Mouse (Mus musculus): ENCODE data around the gene Igf1r. TPM values are rescaled to one million over a fixed set of nuclear protein-coding genes. Genes with fewer than 3 reads are reported as not detected.

The Igf1r gene
- polyA plus RNA-seq, 1 experiment = 2.7 TPM

DNA sequence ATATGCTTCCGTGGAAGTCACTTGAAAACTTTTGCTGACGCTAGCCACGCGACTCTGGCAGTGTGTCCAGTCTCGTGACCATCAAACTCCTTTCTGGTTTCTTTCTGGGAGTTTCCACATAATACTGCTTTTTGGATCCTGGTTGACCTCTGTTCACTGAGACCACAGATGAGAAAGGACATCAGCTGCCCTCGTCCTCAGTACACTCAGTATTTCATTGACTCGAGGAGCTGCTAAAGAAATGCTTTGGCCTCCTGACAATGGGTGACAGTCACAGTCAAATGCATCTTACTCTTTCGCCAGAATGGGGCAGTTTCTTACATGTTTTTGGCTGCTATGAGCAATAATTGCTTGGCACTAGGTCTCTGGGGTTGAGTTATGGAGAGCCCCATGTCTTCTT is 293.6 kb downstream of the Igf1r start:
- WGBS = 90% methylated on average over 8 of the region's 8 CpGs
- no peak for DNase-seq (ENCODE audit: low read depth in 1 of 2, low spot score in 2 of 2)
- H3K4me1 ChIP-seq (ENCODE audit: control insufficient read depth, insufficient read depth, insufficient read length) = no peaks in the 10 kb centered on the region; the same call in 1 of the 2 replicates
- no peak overlapping the region for H3K4me3 ChIP-seq (ENCODE audit: extremely low read depth, insufficient read depth, insufficient read length)
- H3K36me3 ChIP-seq (ENCODE audit: control insufficient read depth, insufficient read depth, low read length) = no peaks in the 10 kb centered on the region
- no peak overlapping the region for H3K27ac ChIP-seq (ENCODE audit: insufficient read depth, low read length)
- no peaks in the 10 kb centered on the region for H3K27me3 ChIP-seq (ENCODE audit: control insufficient read depth, insufficient read depth, low read length)
- no peak for TF ChIP-seq POLR2A (IDR thresholded peaks at IDR 0.05; ENCODE audit: low read depth, low read length)
- TF ChIP-seq CTCF (IDR thresholded peaks at IDR 0.05; ENCODE audit: extremely low read depth, insufficient read depth, insufficient read length, insufficient replicate concordance) = no peak

DNA sequence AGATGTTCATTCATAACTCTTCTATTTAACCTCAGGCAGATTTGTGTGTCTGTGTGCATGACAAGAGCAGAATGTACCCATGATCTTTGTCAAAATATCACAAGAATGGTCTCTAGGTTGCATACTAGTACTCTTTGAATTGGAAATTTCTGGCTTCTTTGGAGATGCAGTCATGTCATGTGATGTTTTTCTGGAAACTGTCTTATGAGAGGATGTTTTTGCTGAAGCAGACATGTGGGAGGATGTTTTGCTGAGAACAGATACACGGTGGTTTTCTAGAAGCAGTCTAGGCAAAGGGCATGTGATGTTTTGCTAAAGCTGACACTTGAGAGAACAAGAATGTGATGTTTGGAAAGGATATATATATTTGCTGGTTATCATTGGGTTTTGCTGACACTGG is 297.8 kb downstream of the Igf1r start:
- H3K36me3 ChIP-seq (ENCODE audit: control insufficient read depth, insufficient read depth, low read length) = no peaks in the 10 kb centered on the region

DNA sequence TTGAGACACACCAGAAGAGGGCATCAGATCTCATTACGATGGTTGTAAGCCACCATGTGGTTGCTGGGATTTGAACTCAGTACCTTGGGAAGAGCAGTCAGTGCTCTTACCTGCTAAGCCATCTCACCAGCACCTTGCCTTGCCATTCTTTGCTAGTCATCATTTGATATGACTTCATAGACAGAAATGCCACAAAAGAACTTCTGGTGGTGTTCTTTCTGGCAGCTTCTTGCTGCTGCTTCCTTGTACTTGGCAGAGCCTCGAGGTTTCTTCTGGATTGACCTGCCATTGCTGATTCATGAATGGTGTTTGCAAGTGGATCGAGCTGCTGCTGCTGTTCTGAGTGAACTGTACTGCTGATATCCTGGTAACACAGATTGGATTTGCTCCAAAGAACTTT is 298.3 kb downstream of the Igf1r start:
- Histone ChIP-seq H3K36me3 (ENCODE audit: control insufficient read depth, insufficient read depth, low read length) (no peaks in the 10 kb centered on the region), H3K4me1 (ENCODE audit: control insufficient read depth, insufficient read depth, insufficient read length) (no peaks in the 10 kb centered on the region; the same call in 1 of the 2 replicates), H3K27me3 (ENCODE audit: control insufficient read depth, insufficient read depth, low read length) (no peaks in the 10 kb centered on the region), H3K4me3 (ENCODE audit: extremely low read depth, insufficient read depth, insufficient read length) (no peak overlapping the region), H3K27ac (ENCODE audit: insufficient read depth, low read length) (peak overlapping the region; percentile 36)
- TF ChIP-seq CTCF (IDR thresholded peaks at IDR 0.05; ENCODE audit: extremely low read depth, insufficient read depth, insufficient read length, insufficient replicate concordance) (no peak), POLR2A (IDR thresholded peaks at IDR 0.05; ENCODE audit: low read depth, low read length) (no peak)
- WGBS = 76% methylated on average over 3 of the region's 3 CpGs
- DNase-seq (ENCODE audit: low read depth in 1 of 2, low spot score in 2 of 2) = no peak

More for the DNA sequence above, 297.8 kb downstream of the Igf1r start:
- Histone ChIP-seq H3K27ac (ENCODE audit: insufficient read depth, low read length) (peak overlapping the region; percentile 76; the same call in 1 of the 2 replicates), H3K4me1 (ENCODE audit: control insufficient read depth, insufficient read depth, insufficient read length) (no peaks in the 10 kb centered on the region; the same call in 1 of the 2 replicates), H3K4me3 (ENCODE audit: extremely low read depth, insufficient read depth, insufficient read length) (no peak overlapping the region), H3K27me3 (ENCODE audit: control insufficient read depth, insufficient read depth, low read length) (no peaks in the 10 kb centered on the region)
- TF ChIP-seq POLR2A (IDR thresholded peaks at IDR 0.05; ENCODE audit: low read depth, low read length) = no peak
- TF ChIP-seq CTCF (IDR thresholded peaks at IDR 0.05; ENCODE audit: extremely low read depth, insufficient read depth, insufficient read length, insufficient replicate concordance) = no peak
- 34% methylated on average over 1 of the region's 1 CpGs for WGBS
- DNase-seq (ENCODE audit: low read depth in 1 of 2, low spot score in 2 of 2) = peak in 1 of 2 experiments; percentile 60

DNA sequence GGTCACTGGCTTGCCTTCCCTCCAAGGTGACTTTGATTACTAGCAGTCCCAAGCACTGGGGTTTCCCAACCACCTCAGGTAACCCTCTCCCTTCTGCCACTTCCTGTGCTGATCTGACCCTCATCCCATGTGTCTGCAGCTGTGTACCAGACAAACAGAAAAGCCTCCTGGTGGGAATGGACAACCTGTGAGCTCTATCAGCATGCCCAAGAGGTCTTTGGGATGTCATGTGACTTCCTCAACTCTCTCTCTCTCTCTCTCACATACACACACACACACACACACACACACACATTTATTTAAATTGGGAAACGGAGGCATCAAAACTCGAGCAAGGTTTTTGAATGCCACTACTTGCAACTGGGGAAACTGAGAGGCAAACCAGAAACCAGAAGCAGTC is 305.1 kb downstream of the Igf1r start:
- H3K36me3 ChIP-seq (ENCODE audit: control insufficient read depth, insufficient read depth, low read length) = no peaks in the 10 kb centered on the region
- TF ChIP-seq POLR2A (IDR thresholded peaks at IDR 0.05; ENCODE audit: low read depth, low read length) (no peak), CTCF (IDR thresholded peaks at IDR 0.05; ENCODE audit: extremely low read depth, insufficient read depth, insufficient read length, insufficient replicate concordance) (no peak)
- no peaks in the 10 kb centered on the region; the same call in 1 of the 2 replicates for H3K4me1 ChIP-seq (ENCODE audit: control insufficient read depth, insufficient read depth, insufficient read length)
- no peak overlapping the region for H3K27ac ChIP-seq (ENCODE audit: insufficient read depth, low read length)
- DNase-seq (ENCODE audit: low read depth in 1 of 2, low spot score in 2 of 2) = no peak
- 25% methylated on average over 2 of the region's 2 CpGs for WGBS
- no peaks in the 10 kb centered on the region for H3K27me3 ChIP-seq (ENCODE audit: control insufficient read depth, insufficient read depth, low read length)
- no peak overlapping the region for H3K4me3 ChIP-seq (ENCODE audit: extremely low read depth, insufficient read depth, insufficient read length)

DNA sequence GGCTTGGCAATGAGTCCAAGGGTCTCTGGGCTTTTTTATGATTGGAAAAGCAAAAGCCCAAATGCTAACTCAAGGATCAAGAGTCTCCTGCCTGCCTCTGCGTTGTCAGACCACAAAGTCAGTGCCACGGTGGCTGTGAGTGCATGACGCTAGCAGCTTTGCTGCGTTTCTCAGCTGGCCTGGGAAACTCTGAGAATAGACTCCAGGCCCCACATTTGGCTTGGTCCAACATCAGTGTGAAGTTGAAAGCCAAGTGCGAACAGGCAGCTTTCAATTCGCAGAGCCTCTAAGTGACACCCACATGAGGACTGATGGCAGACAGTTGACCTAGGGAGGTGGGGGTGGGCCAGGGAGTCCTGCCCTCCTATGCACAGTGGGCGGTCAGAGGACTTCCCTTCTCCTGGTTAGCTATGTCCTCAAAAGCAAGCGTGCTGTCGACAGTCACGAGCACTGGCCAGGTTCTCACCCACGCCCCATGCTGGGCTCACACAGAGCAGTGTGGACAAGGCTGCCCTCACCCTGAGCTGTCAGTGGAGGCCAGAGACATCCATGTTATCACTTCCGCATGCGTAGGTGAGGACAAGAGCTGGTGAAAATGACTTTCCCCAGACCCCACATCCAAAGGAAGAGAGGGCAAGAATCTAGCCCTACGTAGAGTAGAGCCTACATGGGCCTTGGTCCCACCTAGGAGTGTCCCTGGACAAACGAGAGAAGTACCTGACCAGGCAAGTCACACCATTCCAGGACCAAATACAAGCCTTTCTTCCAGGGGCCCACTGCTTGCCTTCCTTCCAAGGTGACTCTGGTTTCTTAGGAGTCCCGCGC is 305.9 kb downstream of the Igf1r start:
- DNase-seq (ENCODE audit: low read depth in 1 of 2, low spot score in 2 of 2) = no peak
- no peak for TF ChIP-seq POLR2A (IDR thresholded peaks at IDR 0.05; ENCODE audit: low read depth, low read length)
- no peak for TF ChIP-seq CTCF (IDR thresholded peaks at IDR 0.05; ENCODE audit: extremely low read depth, insufficient read depth, insufficient read length, insufficient replicate concordance)
- 79% methylated on average over 17 of the region's 17 CpGs for WGBS
- Histone ChIP-seq H3K4me3 (ENCODE audit: extremely low read depth, insufficient read depth, insufficient read length) (no peak overlapping the region), H3K4me1 (ENCODE audit: control insufficient read depth, insufficient read depth, insufficient read length) (peaks cover 4% of the 10 kb centered on the region; the same call in 1 of the 2 replicates), H3K27ac (ENCODE audit: insufficient read depth, low read length) (no peak overlapping the region), H3K27me3 (ENCODE audit: control insufficient read depth, insufficient read depth, low read length) (no peaks in the 10 kb centered on the region), H3K36me3 (ENCODE audit: control insufficient read depth, insufficient read depth, low read length) (no peaks in the 10 kb centered on the region)

DNA sequence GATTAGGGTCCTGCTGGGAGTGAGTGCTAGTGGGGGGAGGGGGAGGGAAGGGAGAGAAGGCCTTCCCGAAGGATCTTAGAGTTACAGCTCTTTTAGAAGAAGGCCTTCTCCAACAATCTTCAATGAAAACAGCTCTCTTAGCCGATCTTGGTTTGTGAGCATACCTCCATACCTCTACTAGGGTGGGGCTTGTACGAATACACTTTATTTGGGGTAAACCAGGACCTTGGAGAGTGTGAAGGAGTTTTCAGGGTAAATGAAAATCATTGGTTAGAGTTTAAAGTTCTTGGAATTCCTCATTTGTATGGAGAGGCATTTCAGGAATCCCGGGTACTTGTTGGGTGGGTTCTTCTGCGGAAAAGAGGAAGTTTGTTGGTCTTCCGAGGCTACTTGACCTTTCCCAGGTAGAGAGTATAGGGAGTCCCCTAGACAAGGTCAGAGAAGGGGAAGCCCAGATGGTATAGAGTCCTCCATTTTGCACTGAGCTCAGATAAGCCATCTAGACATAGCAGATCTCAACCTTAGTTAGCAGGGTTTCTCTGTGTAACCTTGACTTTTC is 307.0 kb downstream of the Igf1r start:
- Histone ChIP-seq H3K4me1 (ENCODE audit: control insufficient read depth, insufficient read depth, insufficient read length) (peaks cover 11% of the 10 kb centered on the region; the same call in 1 of the 2 replicates), H3K36me3 (ENCODE audit: control insufficient read depth, insufficient read depth, low read length) (no peaks in the 10 kb centered on the region), H3K27ac (ENCODE audit: insufficient read depth, low read length) (no peak overlapping the region), H3K4me3 (ENCODE audit: extremely low read depth, insufficient read depth, insufficient read length) (no peak overlapping the region), H3K27me3 (ENCODE audit: control insufficient read depth, insufficient read depth, low read length) (no peaks in the 10 kb centered on the region)
- TF ChIP-seq CTCF (IDR thresholded peaks at IDR 0.05; ENCODE audit: extremely low read depth, insufficient read depth, insufficient read length, insufficient replicate concordance) (no peak), POLR2A (IDR thresholded peaks at IDR 0.05; ENCODE audit: low read depth, low read length) (no peak)
- 82% methylated on average over 6 of the region's 6 CpGs for WGBS
- no peak for DNase-seq (ENCODE audit: low read depth in 1 of 2, low spot score in 2 of 2)

Measured in spleen, adult 2 months (tissue).